Mouse (Mus musculus): ENCODE data around the gene C1qtnf1. TPM values are rescaled to one million over a fixed set of nuclear protein-coding genes. Genes with fewer than 3 reads are reported as not detected.

Gene C1qtnf1
- polyA plus RNA-seq, 1 experiment from 2014 or later: 4.8 TPM

DNA sequence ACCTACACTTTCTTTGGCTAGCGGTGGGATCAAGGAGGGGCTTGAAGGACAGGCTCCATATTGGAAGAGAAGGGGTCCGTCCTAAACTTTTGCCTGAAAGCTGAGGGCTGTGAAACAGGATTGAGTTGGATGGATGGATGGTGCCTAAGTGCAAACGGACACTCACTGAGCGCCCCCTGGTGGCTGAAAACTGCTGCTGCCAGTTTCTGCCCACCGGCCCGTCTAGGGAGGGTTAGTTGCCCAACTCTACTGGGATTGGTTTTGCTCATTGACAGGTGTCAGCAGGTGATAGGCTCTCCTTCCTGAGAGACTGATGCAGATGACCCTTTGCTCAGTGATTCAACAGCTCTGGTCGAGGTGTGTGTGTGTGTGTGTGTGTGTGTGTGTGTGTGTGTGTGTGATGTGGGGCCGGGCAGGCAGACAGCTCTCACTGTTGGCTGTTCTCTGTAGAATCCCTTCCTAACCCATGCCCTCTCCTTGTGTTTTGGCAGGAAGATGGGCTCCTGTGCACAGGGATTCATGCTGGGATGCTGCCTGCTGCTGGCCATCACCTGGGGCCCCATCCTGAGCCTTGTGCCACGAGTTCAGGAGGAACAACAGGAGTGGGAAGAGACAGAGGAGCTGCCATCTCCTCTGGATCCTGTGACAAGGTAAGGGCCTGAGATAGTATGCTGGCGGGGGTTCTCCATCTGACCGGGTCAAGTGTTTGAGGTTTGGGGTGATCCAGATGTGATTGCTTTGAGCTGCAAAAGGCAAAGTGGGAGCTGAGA is 15.4 kb downstream of the C1qtnf1 start:
- Histone ChIP-seq H3K36me3 (no peaks in the 10 kb centered on the region), H3K9ac (no peak overlapping the region), H3K27me3 (peaks cover 4% of the 10 kb centered on the region; the same call in 1 of the 2 replicates), H3K4me1 (replicated peaks) (peaks cover 36% of the 10 kb centered on the region), H3K9me3 (no peaks in the 10 kb centered on the region), H3K4me2 (no peak overlapping the region), H3K27ac (replicated peaks) (no peak overlapping the region), H3K4me3 (no peak overlapping the region)
- 37% methylated on average over 11 of the region's 11 CpGs for WGBS
- ATAC-seq (ENCODE audit: low read depth): peak; percentile 45; the same call in 1 of the 2 replicates

DNA sequence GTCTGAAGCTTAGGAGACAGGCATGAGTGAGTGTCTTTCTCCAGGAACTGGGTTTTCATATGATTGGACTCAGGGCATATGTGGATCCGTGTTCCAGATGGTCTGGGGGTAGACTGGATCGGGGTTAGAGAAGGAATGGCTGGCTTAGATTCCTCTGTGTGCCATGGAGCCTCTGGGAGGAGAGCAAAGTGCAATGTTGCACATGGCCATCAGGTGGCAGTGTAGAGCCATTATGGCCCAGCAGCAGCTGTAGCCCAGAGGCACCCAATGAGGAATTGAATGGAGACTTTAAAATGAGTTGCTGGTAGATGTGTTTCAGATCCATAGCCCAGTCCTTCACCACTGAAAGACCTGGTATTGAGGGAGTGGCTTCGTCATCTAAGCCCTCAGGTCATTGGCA is 17.8 kb downstream of the C1qtnf1 start:
- no peak overlapping the region for H3K4me3 ChIP-seq
- H3K36me3 ChIP-seq: no peaks in the 10 kb centered on the region
- H3K4me2 ChIP-seq: no peak overlapping the region
- peak; percentile 54; the same call in 1 of the 2 replicates for ATAC-seq (ENCODE audit: low read depth)
- no peak overlapping the region for H3K9ac ChIP-seq
- peaks cover 13% of the 10 kb centered on the region for H3K4me1 ChIP-seq (replicated peaks)
- peaks cover 4% of the 10 kb centered on the region; the same call in 1 of the 2 replicates for H3K27me3 ChIP-seq
- WGBS: 16% methylated on average over 3 of the region's 3 CpGs
- no peak overlapping the region for H3K27ac ChIP-seq (replicated peaks)
- no peaks in the 10 kb centered on the region for H3K9me3 ChIP-seq

- Histone ChIP-seq H3K4me2 (no peak overlapping the region), H3K4me1 (replicated peaks) (peaks cover 13% of the 10 kb centered on the region), H3K36me3 (no peaks in the 10 kb centered on the region), H3K27me3 (peaks cover 4% of the 10 kb centered on the region; the same call in 1 of the 2 replicates), H3K9me3 (no peaks in the 10 kb centered on the region), H3K9ac (no peak overlapping the region), H3K27ac (replicated peaks) (no peak overlapping the region), H3K4me3 (no peak overlapping the region)
- no peak for ATAC-seq (ENCODE audit: low read depth)
- 63% methylated on average over 4 of the region's 4 CpGs for WGBS
These were observed 19.3 kb downstream of the C1qtnf1 start for GRCm38 (mm10) chr11:118447346-118447745.

DNA sequence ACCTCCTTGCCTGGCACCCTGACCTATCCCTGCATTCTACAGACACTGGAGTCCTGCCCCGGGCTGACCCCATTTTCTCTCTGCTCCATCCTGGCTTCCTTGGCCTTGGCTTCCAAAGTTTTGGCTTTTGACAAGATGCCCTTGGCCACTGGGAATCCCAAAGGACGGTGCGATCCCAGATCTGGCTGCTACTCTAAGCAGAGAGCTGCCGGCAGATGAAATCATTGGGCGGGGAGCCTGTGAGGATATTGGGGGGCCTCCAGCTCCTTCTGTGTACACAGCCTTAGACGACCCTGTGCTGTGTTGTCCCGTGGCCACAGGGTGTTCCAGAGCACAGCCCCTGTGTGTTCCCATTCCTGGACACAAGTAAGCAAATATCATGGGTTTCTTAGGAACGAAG is 20.4 kb downstream of the C1qtnf1 start:
- H3K4me2 ChIP-seq: no peak overlapping the region
- H3K27ac ChIP-seq (replicated peaks): no peak overlapping the region
- peaks cover 4% of the 10 kb centered on the region; the same call in 1 of the 2 replicates for H3K27me3 ChIP-seq
- ATAC-seq (ENCODE audit: low read depth): no peak
- no peaks in the 10 kb centered on the region for H3K9me3 ChIP-seq
- H3K36me3 ChIP-seq: no peaks in the 10 kb centered on the region
- no peak overlapping the region for H3K9ac ChIP-seq
- no peak overlapping the region for H3K4me3 ChIP-seq
- WGBS: 93% methylated on average over 8 of the region's 8 CpGs
- H3K4me1 ChIP-seq (replicated peaks): peaks cover 4% of the 10 kb centered on the region; the same call in 1 of the 2 replicates

- peaks cover 8% of the 10 kb centered on the region for H3K4me1 ChIP-seq (replicated peaks)
- no peak for ATAC-seq (ENCODE audit: low read depth)
- 87% methylated on average over 6 of the region's 6 CpGs for WGBS
These were observed 23.2 kb downstream of the C1qtnf1 start for GRCm38 (mm10) chr11:118451211-118451610.

DNA sequence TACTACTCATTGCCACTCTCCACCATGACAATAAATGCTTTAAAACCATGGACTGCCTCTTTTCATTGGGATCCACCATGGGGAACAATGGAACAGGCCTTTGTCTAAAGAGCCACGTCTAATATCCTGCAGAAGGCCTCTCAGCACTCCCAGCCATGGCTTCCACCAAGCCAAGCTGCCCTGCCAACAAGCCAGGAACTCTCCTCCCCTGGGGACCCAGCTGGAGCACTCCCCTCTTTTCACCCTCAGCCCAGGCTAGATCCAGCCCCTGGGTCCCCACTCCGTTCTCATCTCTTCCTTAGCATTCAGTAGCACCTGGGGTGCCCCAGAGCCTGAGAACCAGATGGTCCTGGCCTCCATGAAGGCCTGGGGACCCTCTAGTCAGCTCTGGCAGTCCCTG is 25.0 kb downstream of the C1qtnf1 start:
- no peak for ATAC-seq (ENCODE audit: low read depth)
- Histone ChIP-seq H3K9me3 (no peaks in the 10 kb centered on the region), H3K36me3 (no peaks in the 10 kb centered on the region), H3K4me2 (no peak overlapping the region), H3K9ac (no peak overlapping the region), H3K27ac (replicated peaks) (no peak overlapping the region), H3K27me3 (no peaks in the 10 kb centered on the region), H3K4me1 (replicated peaks) (peaks cover 7% of the 10 kb centered on the region), H3K4me3 (no peak overlapping the region)
- 49% methylated on average over 2 of the region's 2 CpGs for WGBS

More at GRCm38 (mm10) chr11:118451211-118451610, 23.2 kb downstream of the C1qtnf1 start:
- Histone ChIP-seq H3K9me3 (no peaks in the 10 kb centered on the region), H3K4me3 (no peak overlapping the region), H3K27me3 (no peaks in the 10 kb centered on the region), H3K36me3 (no peaks in the 10 kb centered on the region), H3K27ac (replicated peaks) (no peak overlapping the region), H3K9ac (no peak overlapping the region), H3K4me2 (no peak overlapping the region)

DNA sequence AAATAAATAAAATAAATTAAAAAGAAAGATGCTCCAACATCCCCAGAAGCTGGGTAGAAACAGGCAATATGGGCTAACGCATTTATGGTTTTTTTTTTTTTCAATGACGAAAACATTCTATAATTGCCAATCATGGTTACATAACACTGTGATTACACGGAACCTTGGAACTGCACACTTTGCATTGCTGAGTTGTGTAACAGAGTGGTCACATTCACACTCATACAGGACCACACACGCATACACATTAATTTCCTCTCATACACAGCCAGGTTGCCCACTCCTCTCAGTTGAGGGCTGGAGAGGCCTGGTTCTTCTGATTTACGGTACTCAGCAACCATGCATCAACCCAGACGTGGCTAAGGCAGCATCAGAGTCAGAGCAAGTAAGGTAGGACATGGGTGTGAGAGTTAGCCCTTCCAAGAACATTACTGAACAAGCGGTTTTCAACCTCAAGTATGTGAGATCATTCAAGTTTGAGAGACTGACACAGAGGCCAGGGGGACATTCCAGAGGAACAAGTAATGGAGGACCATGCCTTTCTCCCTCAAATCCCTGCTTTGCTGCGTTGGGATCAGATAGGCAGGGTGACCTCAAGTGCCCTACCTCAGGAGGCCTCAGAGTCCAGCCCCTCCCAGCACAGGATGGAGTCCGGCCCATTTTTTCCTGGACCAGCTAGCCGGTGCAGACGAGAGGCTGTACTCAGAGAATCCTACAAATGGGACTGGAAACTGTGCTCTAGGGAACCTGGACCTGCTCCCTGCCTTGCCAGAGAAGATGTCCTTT is 26.1 kb downstream of the C1qtnf1 start:
- Histone ChIP-seq H3K4me1 (replicated peaks) (peaks cover 7% of the 10 kb centered on the region), H3K9me3 (no peaks in the 10 kb centered on the region), H3K4me2 (no peak overlapping the region), H3K4me3 (no peak overlapping the region), H3K27me3 (no peaks in the 10 kb centered on the region), H3K36me3 (no peaks in the 10 kb centered on the region), H3K27ac (replicated peaks) (no peak overlapping the region), H3K9ac (no peak overlapping the region)
- no peak for ATAC-seq (ENCODE audit: low read depth)
- 71% methylated on average over 11 of the region's 11 CpGs for WGBS

GRCm38 (mm10) chr11:118455788-118456187 is 27.8 kb downstream of the C1qtnf1 start:
- 90% methylated on average over 6 of the region's 6 CpGs for WGBS
- no peak overlapping the region for H3K4me3 ChIP-seq

GRCm38 (mm10) chr11:118456937-118457336 is 28.9 kb downstream of the C1qtnf1 start:
- no peaks in the 10 kb centered on the region for H3K36me3 ChIP-seq
- no peak overlapping the region for H3K9ac ChIP-seq
- H3K4me1 ChIP-seq (replicated peaks): peaks cover 7% of the 10 kb centered on the region
- WGBS: 82% methylated on average over 11 of the region's 11 CpGs
- H3K9me3 ChIP-seq: 0 out of 2 replicates have a peak, but pooled peaks cover 4% of the 10 kb centered on the region
- H3K27ac ChIP-seq (replicated peaks): no peak overlapping the region
- H3K4me2 ChIP-seq: no peak overlapping the region
- ATAC-seq (ENCODE audit: low read depth): no peak
- no peak overlapping the region for H3K4me3 ChIP-seq
- no peaks in the 10 kb centered on the region for H3K27me3 ChIP-seq

More at GRCm38 (mm10) chr11:118455788-118456187, 27.8 kb downstream of the C1qtnf1 start:
- Histone ChIP-seq H3K9ac (no peak overlapping the region), H3K27ac (replicated peaks) (no peak overlapping the region), H3K4me1 (replicated peaks) (peaks cover 7% of the 10 kb centered on the region), H3K27me3 (no peaks in the 10 kb centered on the region), H3K36me3 (no peaks in the 10 kb centered on the region), H3K9me3 (0 out of 2 replicates have a peak, but pooled peaks cover 4% of the 10 kb centered on the region), H3K4me2 (no peak overlapping the region)
- no peak for ATAC-seq (ENCODE audit: low read depth)

DNA sequence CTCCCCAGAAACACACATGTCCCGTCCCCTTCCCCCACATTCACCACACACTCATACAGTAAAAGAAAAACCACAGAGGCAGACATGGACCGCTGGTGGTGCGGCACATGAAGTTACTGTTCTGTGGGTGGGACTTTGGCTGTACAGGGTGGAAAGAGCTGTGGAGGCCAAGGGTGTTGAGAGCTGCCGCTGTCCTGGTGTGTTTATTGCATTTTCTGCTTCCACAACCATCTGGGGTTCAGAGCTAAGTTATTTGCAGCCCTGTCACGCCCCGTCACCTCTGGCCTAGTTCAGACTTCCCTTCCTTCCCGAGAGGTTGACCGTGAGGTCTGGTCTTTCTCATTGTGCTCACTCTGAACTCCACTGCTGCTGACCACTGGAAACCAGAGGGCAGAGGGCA is 31.0 kb downstream of the C1qtnf1 start:
- Histone ChIP-seq H3K36me3 (no peaks in the 10 kb centered on the region), H3K27me3 (no peaks in the 10 kb centered on the region), H3K9ac (no peak overlapping the region), H3K4me1 (replicated peaks) (peaks cover 4% of the 10 kb centered on the region), H3K27ac (replicated peaks) (no peak overlapping the region), H3K4me3 (no peak overlapping the region), H3K9me3 (0 out of 2 replicates have a peak, but pooled peaks cover 4% of the 10 kb centered on the region), H3K4me2 (no peak overlapping the region)
- 50% methylated on average over 8 of the region's 8 CpGs for WGBS
- ATAC-seq (ENCODE audit: low read depth): no peak

GRCm38 (mm10) chr11:118459536-118459935 is 31.5 kb downstream of the C1qtnf1 start:
- H3K27me3 ChIP-seq: no peaks in the 10 kb centered on the region

GRCm38 (mm10) chr11:118460280-118460679 is 32.3 kb downstream of the C1qtnf1 start:
- Histone ChIP-seq H3K27ac (replicated peaks) (no peak overlapping the region), H3K9ac (no peak overlapping the region), H3K4me3 (no peak overlapping the region), H3K4me1 (replicated peaks) (no peaks in the 10 kb centered on the region), H3K36me3 (no peaks in the 10 kb centered on the region), H3K9me3 (0 out of 2 replicates have a peak, but pooled peaks cover 4% of the 10 kb centered on the region), H3K4me2 (no peak overlapping the region), H3K27me3 (no peaks in the 10 kb centered on the region)
- WGBS: 59% methylated on average over 6 of the region's 6 CpGs
- ATAC-seq (ENCODE audit: low read depth): no peak

More at GRCm38 (mm10) chr11:118459536-118459935, 31.5 kb downstream of the C1qtnf1 start:
- Histone ChIP-seq H3K4me3 (no peak overlapping the region), H3K9ac (no peak overlapping the region), H3K4me1 (replicated peaks) (no peaks in the 10 kb centered on the region; the same call in 1 of the 2 replicates), H3K9me3 (0 out of 2 replicates have a peak, but pooled peaks cover 4% of the 10 kb centered on the region), H3K27ac (replicated peaks) (no peak overlapping the region), H3K4me2 (no peak overlapping the region), H3K36me3 (no peaks in the 10 kb centered on the region)
- 69% methylated on average over 2 of the region's 4 CpGs for WGBS
- no peak for ATAC-seq (ENCODE audit: low read depth)

All from neural tube, embryonic 13.5 days (tissue).